Mouse (Mus musculus) liver, postnatal 0 days (tissue): ENCODE results near the gene Amz1. TPM values are rescaled to one million over a fixed set of nuclear protein-coding genes. Genes with fewer than 3 reads are reported as not detected.

Experiments
- ATAC-seq: fragments of 200-750 bp; cut with Nextera tagmentation; 2 replicates; pipeline ENCODE4 v1.8.0; 2017; ENCODE audit warnings: mild to moderate bottlenecking, moderate library complexity
- DNase-seq: peaks from one replicate; pipeline ENCODE4 v3.0.0-alpha.2; 2016
- H3K27ac ChIP-seq: fragments of 300-500 bp; sonication (generic); 2 replicates; pipeline ENCODE4 v1.5.1; 2014; ENCODE audit warnings: antibody characterized with exemption, moderate library complexity, mild to moderate bottlenecking, low read depth
- H3K27me3 ChIP-seq: fragments of 300-500 bp; sonication (generic); 2 replicates; pipeline ENCODE4 v1.6.1; 2014; ENCODE audit warnings: low read length, control low read depth, mixed read lengths; ENCODE audit not compliant: insufficient read depth
- H3K36me3 ChIP-seq: fragments of 300-500 bp; sonication (generic); replicated peaks from 2 replicates; pipeline ENCODE4 v1.6.1; 2014; ENCODE audit warnings: mild to moderate bottlenecking, control low read depth, low read length, moderate library complexity, mixed read lengths; ENCODE audit not compliant: insufficient read depth
- H3K4me1 ChIP-seq: fragments of 300-500 bp; sonication (generic); 2 replicates; pipeline ENCODE4 v1.6.1; 2014; ENCODE audit warnings: antibody characterized with exemption, mild to moderate bottlenecking, control low read depth; ENCODE audit not compliant: insufficient read depth
- H3K4me2 ChIP-seq: fragments of 300-500 bp; sonication (generic); 2 replicates; pipeline ENCODE4 v1.6.1; 2014; ENCODE audit warnings: low read depth, mild to moderate bottlenecking, low read length, moderate library complexity, mixed read lengths
- H3K4me3 ChIP-seq: fragments of 300-500 bp; sonication (generic); 2 replicates; pipeline ENCODE4 v1.5.1; 2014; ENCODE audit warnings: low read depth, low read length
- H3K9ac ChIP-seq: fragments of 300-500 bp; sonication (generic); replicated peaks from 2 replicates; pipeline ENCODE4 v1.6.1; 2014; ENCODE audit warnings: mild to moderate bottlenecking, moderate library complexity
- H3K9me3 ChIP-seq: fragments of 300-500 bp; sonication (generic); 2 replicates; pipeline ENCODE4 v1.6.1; 2016; ENCODE audit warnings: mild to moderate bottlenecking, control low read depth, low read length, mixed read lengths
- CTCF ChIP-seq: sonication (generic); IDR thresholded peaks from 2 replicates; pipeline ENCODE4 v1.5.1; 2016; ENCODE audit warnings: antibody characterized with exemption, low read depth
- EP300 ChIP-seq: IDR thresholded peaks from 2 replicates; pipeline ENCODE4 v1.6.1; 2016; ENCODE audit warnings: antibody characterized with exemption, low read depth, mild to moderate bottlenecking
- WGBS: fragments of 180-500 bp; shearing (Covaris S2); extraction: QIAGEN DNeasy Blood & Tissue Kit; methylation state at CpG from one replicate; pipeline ENCODE4 v1.1.7; 2014; ENCODE audit not compliant: insufficient replicate concordance; 5-methylcytosine and 5-hydroxymethylcytosine counted together
- polyA plus RNA-seq: library from polyadenylated mRNA; unstranded; fragments of >200 nt; fragmentation: Nextera tagmentation; extraction: Ambion mirVana; gene quantifications from 2 replicates; pipeline ENCODE4 v1.2.1, GENCODE M21; 2015

The Amz1 gene
- polyA plus RNA-seq, 1 experiment from 2014 or later: 2.2 TPM

GRCm38 (mm10) chr5:140753223-140753622, 29.3 kb downstream of the Amz1 start:
- DNase-seq (no peak), ATAC-seq (no peak)
- H3K27me3 ChIP-seq: no peaks in the 10 kb centered on the region
- no peak overlapping the region for H3K4me2 ChIP-seq
- no peak for TF ChIP-seq EP300
- no peak for TF ChIP-seq CTCF
- H3K4me1 ChIP-seq: peaks cover 10% of the 10 kb centered on the region
- H3K27ac ChIP-seq: no peak overlapping the region
- no peak overlapping the region for H3K9ac ChIP-seq
- peaks cover 5% of the 10 kb centered on the region; the same call in 1 of the 2 replicates for H3K9me3 ChIP-seq
- H3K36me3 ChIP-seq: no peaks in the 10 kb centered on the region
- no peak overlapping the region for H3K4me3 ChIP-seq
- 79% methylated on average over 5 of the region's 5 CpGs for whole genome bisulfite sequencing

GRCm38 (mm10) chr5:140758864-140759263, 34.9 kb downstream of the Amz1 start:
- no peak overlapping the region for H3K4me2 ChIP-seq
- 77% methylated on average over 8 of the region's 8 CpGs for WGBS
- no peaks in the 10 kb centered on the region for H3K27me3 ChIP-seq
- H3K4me1 ChIP-seq: peaks cover 3% of the 10 kb centered on the region; the same call in 1 of the 2 replicates
- H3K27ac ChIP-seq: no peak overlapping the region
- ATAC-seq (no peak), DNase-seq (no peak)
- TF ChIP-seq CTCF: no peak
- no peak for TF ChIP-seq EP300
- H3K9me3 ChIP-seq: no peaks in the 10 kb centered on the region
- H3K9ac ChIP-seq: no peak overlapping the region
- H3K36me3 ChIP-seq: peaks cover 33% of the 10 kb centered on the region
- no peak overlapping the region for H3K4me3 ChIP-seq

- Histone ChIP-seq H3K9ac (no peak overlapping the region), H3K4me3 (no peak overlapping the region), H3K4me2 (no peak overlapping the region), H3K36me3 (peaks cover 33% of the 10 kb centered on the region), H3K4me1 (peaks cover 12% of the 10 kb centered on the region; the same call in 1 of the 2 replicates), H3K27me3 (no peaks in the 10 kb centered on the region), H3K27ac (0 out of 2 replicates have a peak overlapping the region, but pooled peaks have one; percentile 45), H3K9me3 (no peaks in the 10 kb centered on the region)
- TF ChIP-seq EP300: no peak
- no peak for TF ChIP-seq CTCF
- ATAC-seq: no peak
- 78% methylated on average over 4 of the region's 4 CpGs for whole genome bisulfite sequencing
- no peak for DNase-seq
Observed at GRCm38 (mm10) chr5:140762540-140762939, 38.6 kb downstream of the Amz1 start.

GRCm38 (mm10) chr5:140764921-140765613, 41.1 kb downstream of the Amz1 start:
- peaks cover 20% of the 10 kb centered on the region for H3K4me1 ChIP-seq
- no peak for TF ChIP-seq EP300
- no peak for TF ChIP-seq CTCF
- ATAC-seq: peak; percentile 65
- no peaks in the 10 kb centered on the region for H3K9me3 ChIP-seq
- H3K27ac ChIP-seq: peak overlapping the region; percentile 77
- 34% methylated on average over 6 of the region's 6 CpGs for WGBS
- no peak for DNase-seq
- no peaks in the 10 kb centered on the region for H3K27me3 ChIP-seq
- H3K9ac ChIP-seq: no peak overlapping the region
- peaks cover 17% of the 10 kb centered on the region for H3K36me3 ChIP-seq
- H3K4me2 ChIP-seq: no peak overlapping the region
- H3K4me3 ChIP-seq: no peak overlapping the region

GRCm38 (mm10) chr5:140766566-140766965, 42.6 kb downstream of the Amz1 start:
- Histone ChIP-seq H3K9ac (no peak overlapping the region), H3K36me3 (peaks cover 3% of the 10 kb centered on the region), H3K4me3 (no peak overlapping the region), H3K27ac (no peak overlapping the region), H3K9me3 (no peaks in the 10 kb centered on the region), H3K4me1 (peaks cover 22% of the 10 kb centered on the region), H3K27me3 (no peaks in the 10 kb centered on the region), H3K4me2 (no peak overlapping the region)
- DNase-seq: no peak
- WGBS: 72% methylated on average over 4 of the region's 4 CpGs
- no peak for TF ChIP-seq CTCF
- no peak for TF ChIP-seq EP300
- no peak for ATAC-seq

GRCm38 (mm10) chr5:140767704-140768141, 43.8 kb downstream of the Amz1 start:
- TF ChIP-seq EP300 (peak; percentile 32; the same call in 1 of the 2 replicates), CTCF (no peak)
- DNase-seq: peak; percentile 70

More at GRCm38 (mm10) chr5:140767704-140768141, 43.8 kb downstream of the Amz1 start:
- ATAC-seq: peak; percentile 47
- Histone ChIP-seq H3K27me3 (no peaks in the 10 kb centered on the region), H3K4me3 (no peak overlapping the region), H3K4me2 (no peak overlapping the region), H3K36me3 (no peaks in the 10 kb centered on the region), H3K4me1 (peaks cover 28% of the 10 kb centered on the region), H3K9ac (no peak overlapping the region), H3K27ac (peak overlapping the region; percentile 70), H3K9me3 (no peaks in the 10 kb centered on the region)
- 46% methylated on average over 9 of the region's 9 CpGs for WGBS
